Mouse (Mus musculus) adrenal gland, postnatal 36 days (tissue): Measurements from ENCODE around the gene Mycbp2. TPM values are rescaled to one million over a fixed set of nuclear protein-coding genes. Genes with fewer than 3 reads are reported as not detected.

Experiments
- DNase-seq, 2 experiments: peaks; one replicate each; pipeline ENCODE4 v3.0.0; 2021; ENCODE audit warnings: mixed read lengths in 1 of 2
- total RNA-seq, 2 experiments: library from RNA; stranded (reverse); gene quantifications; 2 replicates each; pipeline ENCODE4 v1.2.3; 2021

Gene Mycbp2
- total RNA-seq, 2 experiments from 2014 or later, result 58.2 to 63.8 TPM

GRCm38 (mm10) chr14:103102246-103102645 lies 244.4 kb downstream of the Mycbp2 start:
- DNase-seq, result no peak

- no peak for DNase-seq
Observed at GRCm38 (mm10) chr14:103101171-103101570, 245.4 kb downstream of the Mycbp2 start.

- no peak for DNase-seq
Observed at GRCm38 (mm10) chr14:103100296-103100695, 246.3 kb downstream of the Mycbp2 start.

GRCm38 (mm10) chr14:103099238-103099933 lies 247.2 kb downstream of the Mycbp2 start, which contains the start of gene Fbxl3:
TSS of gene Fbxl3 (minus strand) at chr14:103099566.
- DNase-seq, result peak; percentile 96

- DNase-seq, result peak; percentile 92 to 96
Observed at GRCm38 (mm10) chr14:103098587-103099235, 247.9 kb downstream of the Mycbp2 start.

GRCm38 (mm10) chr14:103098213-103098586 lies 248.4 kb downstream of the Mycbp2 start:
- no peak for DNase-seq

- peak; percentile 57 to 71 for DNase-seq
Observed at GRCm38 (mm10) chr14:103096621-103097020, 250.0 kb downstream of the Mycbp2 start.

GRCm38 (mm10) chr14:103095826-103096225 lies 250.8 kb downstream of the Mycbp2 start:
- no peak for DNase-seq

GRCm38 (mm10) chr14:103095036-103095435 lies 251.6 kb downstream of the Mycbp2 start:
- DNase-seq, result no peak

GRCm38 (mm10) chr14:103093670-103094069 lies 252.9 kb downstream of the Mycbp2 start:
- no peak for DNase-seq

- no peak for DNase-seq
Observed at GRCm38 (mm10) chr14:103093236-103093635, 253.4 kb downstream of the Mycbp2 start.

GRCm38 (mm10) chr14:103088624-103089023 lies 258.0 kb downstream of the Mycbp2 start:
- DNase-seq, result peak in 1 of 2 experiments; percentile 70

GRCm38 (mm10) chr14:103087846-103088245 lies 258.8 kb downstream of the Mycbp2 start:
- peak in 1 of 2 experiments; percentile 33 for DNase-seq

- DNase-seq, result peak; percentile 48 to 59
Observed at GRCm38 (mm10) chr14:103086671-103087324, 259.8 kb downstream of the Mycbp2 start.

GRCm38 (mm10) chr14:103085840-103086533 lies 260.6 kb downstream of the Mycbp2 start:
- no peak for DNase-seq

GRCm38 (mm10) chr14:103079209-103079977 lies 267.2 kb downstream of the Mycbp2 start:
- no peak for DNase-seq

- DNase-seq, result peak in 1 of 2 experiments; percentile 33
Observed at GRCm38 (mm10) chr14:103078006-103078912, 268.4 kb downstream of the Mycbp2 start.

- no peak for DNase-seq
Observed at GRCm38 (mm10) chr14:103077272-103078005, 269.2 kb downstream of the Mycbp2 start.

- no peak for DNase-seq
Observed at GRCm38 (mm10) chr14:103075166-103075565, 271.4 kb downstream of the Mycbp2 start.

GRCm38 (mm10) chr14:103073825-103074224 lies 272.8 kb downstream of the Mycbp2 start:
- DNase-seq, result no peak
